Mouse (Mus musculus): Measurements from ENCODE around the gene Gfpt2. TPM values are rescaled to one million over a fixed set of nuclear protein-coding genes. Genes with fewer than 3 reads are reported as not detected.

The Gfpt2 gene
- total RNA-seq, 2 experiments from 2014 or later, result 4.2 to 4.6 TPM

DNA sequence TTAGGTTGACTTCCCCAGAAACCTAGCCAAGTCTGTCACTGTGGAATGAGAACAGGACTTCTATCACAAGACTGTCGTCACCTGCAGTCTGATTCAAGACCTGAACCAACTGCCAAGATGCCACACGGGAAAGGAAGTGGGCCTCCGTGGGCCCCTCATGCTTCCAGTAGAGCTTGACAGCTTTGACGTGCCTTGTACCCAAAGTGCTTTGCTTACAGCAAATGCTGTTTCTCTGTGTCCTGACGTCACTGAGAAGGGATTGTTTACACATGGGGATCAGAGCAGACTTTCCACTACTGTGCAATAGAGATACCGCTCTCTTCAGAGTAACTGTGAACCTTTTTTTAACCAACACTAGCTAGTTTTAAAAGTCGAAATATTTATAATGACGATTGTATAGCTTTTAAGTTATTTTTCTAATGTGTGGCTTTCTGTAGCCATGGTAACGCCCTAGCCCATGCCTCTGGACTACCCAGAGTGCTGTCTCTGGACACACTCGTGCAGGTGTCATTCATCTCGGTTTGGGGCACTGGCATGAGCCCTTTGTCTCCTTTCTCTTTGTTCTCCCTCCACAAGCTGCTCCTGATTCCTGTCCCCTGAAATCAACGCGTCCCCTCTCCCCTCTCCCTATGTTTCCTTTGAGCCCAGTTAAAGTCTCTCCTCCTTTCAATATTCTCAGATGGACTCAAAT, 43.9 kb downstream of the Gfpt2 start:
- DNase-seq (ENCODE audit: low spot score in 2 of 2), result no peak

DNA sequence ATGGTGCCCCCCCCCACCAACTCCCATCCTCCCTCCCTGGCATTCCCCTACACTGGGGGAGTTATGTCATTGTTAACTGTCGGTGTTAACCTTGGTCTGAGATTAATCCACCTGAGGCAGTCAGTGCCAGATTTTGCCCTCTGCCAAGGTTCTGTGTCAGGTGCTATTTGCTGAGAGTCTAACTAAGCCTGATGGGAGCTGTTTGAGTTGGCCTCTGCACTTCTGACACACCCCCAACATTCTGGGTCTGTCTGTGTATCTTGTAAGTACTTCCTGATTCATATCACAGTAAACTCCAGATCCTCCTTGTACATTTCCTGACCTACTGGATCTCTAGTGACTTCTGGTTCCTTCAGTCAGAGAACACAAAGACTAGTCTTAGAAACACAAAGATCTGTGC, 46.7 kb downstream of the Gfpt2 start:
- no peak for DNase-seq (ENCODE audit: low spot score in 2 of 2)

DNA sequence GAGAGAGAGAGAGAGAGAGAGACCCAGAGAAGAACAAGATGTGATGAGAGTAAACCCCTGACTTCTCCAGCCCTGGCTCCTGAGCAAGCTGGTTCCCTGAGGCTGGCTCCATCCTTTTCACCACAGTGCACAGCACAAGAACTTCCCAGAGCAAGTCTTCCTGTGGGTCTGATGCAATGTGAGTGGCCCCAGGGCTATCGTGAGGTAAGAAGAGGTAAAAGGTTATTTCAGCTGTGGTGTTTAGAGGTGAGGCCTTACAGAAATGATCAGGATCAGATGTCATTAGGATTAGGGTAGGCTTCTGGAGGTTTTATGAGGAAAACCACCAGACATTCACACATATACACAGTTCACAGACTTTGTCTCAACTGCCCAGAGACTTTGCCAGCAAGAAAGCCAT, 47.9 kb downstream of the Gfpt2 start:
- DNase-seq (ENCODE audit: low spot score in 2 of 2), result no peak

DNA sequence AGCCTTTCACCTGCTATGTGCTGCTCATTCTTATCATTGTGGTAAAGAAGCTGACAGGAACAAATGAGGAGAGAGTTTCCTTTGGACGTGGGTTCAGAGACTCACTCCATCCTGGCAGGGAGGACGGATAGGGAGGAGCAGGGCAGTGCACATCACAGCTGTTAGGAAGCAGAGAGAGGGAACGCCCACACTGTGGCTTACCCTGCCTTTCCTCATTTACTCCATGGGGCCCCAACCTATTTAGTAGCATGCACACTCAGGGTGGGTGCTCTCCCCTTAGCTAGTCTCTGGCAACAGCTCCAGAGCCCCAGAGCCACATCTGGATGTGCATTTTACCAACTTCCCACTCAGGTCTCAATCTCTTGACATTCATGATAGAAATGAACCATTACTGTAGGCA, 48.7 kb downstream of the Gfpt2 start:
- DNase-seq (ENCODE audit: low spot score in 2 of 2), result no peak

DNA sequence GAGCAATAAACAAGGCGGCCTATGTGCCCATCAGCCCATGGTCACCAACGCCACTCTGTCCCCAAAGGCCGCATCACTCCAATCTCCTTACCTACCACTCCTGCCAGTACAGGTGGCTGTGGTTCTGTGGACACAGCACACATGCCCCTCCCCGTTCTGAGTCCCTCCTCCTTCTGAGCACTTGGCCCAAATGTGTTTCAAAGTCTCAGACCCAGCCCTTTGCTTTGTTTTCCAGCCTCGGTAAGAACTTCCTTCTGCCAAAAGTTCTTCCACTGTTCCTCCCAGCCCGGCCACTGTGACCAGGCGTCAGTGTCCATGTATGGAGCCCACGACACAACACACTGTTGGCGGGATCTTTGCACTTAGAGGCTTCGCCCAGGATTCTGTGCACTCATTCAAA, 50.3 kb downstream of the Gfpt2 start:
- DNase-seq (ENCODE audit: low spot score in 2 of 2), result no peak

DNA sequence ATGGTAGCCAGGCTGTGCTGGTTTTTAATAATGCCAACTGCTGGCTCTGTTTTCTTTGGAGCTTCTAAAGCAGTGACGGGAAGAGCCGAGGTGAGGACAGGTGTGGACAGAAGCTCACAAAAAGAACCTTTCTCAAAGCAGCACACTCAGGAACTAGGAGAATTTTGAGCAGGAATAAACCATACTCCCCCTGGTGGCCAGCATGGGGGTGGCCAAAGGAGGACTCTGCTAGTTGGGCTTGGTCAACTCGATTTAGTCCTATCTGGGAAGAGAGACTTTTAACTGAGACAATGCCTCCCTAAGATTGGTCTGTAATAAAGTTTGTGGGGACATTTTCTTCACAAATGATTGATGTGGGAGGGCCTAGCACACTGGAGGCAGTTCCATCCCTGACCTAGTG, 51.0 kb downstream of the Gfpt2 start:
- peak; percentile 33 to 76 for DNase-seq (ENCODE audit: low spot score in 2 of 2)

DNA sequence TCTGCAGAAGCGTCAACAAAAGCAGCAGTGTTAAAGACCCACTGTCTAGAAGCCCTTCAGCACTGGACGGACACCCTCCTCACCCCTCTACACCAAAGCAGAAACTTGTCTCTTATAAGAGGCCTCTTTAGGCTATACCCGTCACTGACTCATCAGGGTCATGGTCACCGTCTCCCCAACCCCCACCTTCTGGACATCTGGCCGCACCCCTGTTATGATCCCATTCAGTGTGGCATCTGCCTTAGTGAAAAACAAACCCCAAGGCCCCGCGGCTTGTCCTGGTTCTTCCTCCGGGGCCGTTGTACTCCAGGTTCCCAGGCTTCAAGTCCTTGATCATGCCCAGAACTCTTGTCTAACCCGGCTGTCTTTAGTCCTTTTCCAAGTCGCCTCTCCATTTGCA, 52.0 kb downstream of the Gfpt2 start:
- DNase-seq (ENCODE audit: low spot score in 2 of 2), result no peak

DNA sequence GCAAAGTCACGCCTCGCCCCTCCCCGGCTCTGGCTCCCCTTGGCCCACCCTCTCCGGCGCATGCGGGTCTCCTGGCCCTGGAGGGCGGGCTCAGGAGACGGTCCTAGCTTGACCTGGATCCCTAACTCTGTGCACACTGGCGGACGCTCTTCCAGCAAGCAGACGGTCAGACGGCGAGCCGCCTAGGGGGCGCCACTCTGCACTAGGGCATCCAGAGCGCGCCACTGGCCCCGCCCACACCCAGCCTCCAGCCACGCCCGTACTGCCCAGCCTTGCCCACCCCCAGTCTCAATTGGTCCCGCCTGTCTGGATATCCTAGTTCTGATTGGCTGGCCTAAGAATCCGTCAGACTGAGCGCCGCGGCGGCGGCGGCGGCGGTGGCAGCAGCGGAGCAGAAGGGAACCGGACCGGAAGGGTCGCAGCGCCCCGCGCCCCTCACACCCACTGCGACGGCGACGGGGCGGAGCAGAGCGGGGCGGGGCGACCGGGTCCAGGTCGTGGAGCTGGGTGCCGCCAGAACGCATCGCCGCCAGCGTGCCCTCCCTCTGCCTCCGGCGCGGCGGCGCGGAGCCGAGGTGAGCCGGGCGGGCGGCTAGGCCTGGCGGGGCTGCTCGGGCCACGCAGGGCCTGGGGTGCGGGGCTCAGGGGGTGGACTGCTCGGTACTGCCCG, 52.6 kb downstream of the Gfpt2 start, which contains the start of gene Mapk9:
Mapk9 (plus strand) TSS at position 351 of the 670 bp plus-strand sequence.
- DNase-seq (ENCODE audit: low spot score in 2 of 2), result peak; percentile 97 to 99

GRCm38 (mm10) chr11:49847071-49847810, 53.3 kb downstream of the Gfpt2 start:
- peak in 1 of 2 experiments; percentile 21 for DNase-seq (ENCODE audit: low spot score in 2 of 2)

GRCm38 (mm10) chr11:49847811-49848078, 53.8 kb downstream of the Gfpt2 start:
- no peak for DNase-seq (ENCODE audit: low spot score in 2 of 2)

- DNase-seq (ENCODE audit: low spot score in 2 of 2), result no peak
Measured at GRCm38 (mm10) chr11:49848080-49848815, 54.3 kb downstream of the Gfpt2 start.

DNA sequence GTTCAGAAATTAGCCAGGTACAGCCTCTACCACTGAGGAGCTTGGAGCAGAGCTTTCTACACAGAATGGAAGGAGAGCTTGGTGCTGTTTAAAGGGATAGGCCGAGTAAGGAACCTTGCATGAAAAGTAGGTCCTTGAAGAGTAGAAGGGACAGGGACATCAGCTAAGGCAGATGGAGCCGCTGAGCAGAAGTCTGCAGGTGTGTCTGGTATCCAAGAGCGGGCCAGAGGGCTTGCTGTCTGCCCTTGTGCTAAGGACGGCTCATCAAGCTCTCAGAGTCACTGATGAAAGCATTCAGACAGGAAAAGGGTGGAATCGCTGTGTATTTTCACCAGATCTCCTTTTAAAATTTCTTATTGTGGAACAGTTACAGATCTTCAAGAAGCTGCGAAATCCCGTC, 56.4 kb downstream of the Gfpt2 start:
- no peak for DNase-seq (ENCODE audit: low spot score in 2 of 2)

DNA sequence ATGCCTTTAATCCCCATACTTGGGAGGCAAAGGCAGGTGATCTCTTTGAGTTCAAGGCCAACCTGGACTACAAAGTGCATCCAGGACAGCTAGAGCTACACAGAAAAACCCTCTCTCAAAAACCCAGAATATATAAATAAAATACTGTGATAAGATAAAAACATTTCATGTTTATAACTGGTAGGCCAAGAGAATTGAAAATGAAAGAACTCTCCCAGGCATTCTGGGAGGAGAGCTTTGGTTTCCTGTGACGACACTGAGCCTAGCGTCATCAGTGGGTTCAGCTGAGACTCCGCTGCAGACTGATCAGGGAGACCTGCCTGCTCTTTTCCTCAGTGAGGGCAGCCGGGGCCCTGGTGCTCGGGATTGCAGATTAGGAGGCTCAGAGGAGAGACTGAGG, 61.2 kb downstream of the Gfpt2 start:
- DNase-seq (ENCODE audit: low spot score in 2 of 2), result no peak

GRCm38 (mm10) chr11:49861139-49861538, 67.2 kb downstream of the Gfpt2 start:
- DNase-seq (ENCODE audit: low spot score in 2 of 2), result no peak

DNA sequence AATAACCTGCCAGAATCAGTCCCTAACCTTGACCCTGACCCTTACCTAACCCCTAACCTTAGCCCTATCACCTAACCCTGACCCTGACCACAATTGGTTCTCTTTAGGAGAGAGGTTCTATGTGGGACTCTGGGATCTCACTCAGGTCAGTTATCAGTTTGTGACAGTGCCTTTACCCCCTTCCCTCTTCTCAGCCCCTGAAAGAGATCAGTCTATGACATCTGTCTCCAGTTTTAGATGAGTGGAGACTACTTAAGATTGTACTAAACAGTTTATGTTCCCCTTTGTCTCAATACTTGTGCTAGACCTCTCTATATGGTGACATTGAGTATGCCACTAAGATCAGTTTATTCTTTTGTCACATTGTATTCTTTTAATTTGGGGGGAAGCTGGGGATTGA, 69.9 kb downstream of the Gfpt2 start:
- DNase-seq (ENCODE audit: low spot score in 2 of 2), result no peak

DNA sequence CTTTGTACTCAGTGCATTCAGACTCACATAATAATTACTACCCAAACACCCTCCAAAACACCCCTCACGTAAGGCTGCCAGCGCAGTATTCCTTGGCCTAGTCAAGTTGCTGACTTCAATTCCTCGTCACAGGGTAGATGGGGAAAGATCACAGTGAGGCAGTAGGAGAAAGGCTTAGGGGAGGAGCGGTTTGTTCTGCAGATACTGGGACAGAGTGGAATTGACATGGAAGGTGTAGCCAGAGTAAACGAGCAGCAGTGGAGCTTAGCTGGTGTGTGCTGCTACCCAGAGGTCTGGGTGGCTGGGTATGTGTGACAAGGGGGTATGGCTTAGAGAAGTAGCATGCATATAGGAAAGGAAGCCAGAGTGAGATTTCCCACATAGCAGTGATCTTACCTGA, 73.3 kb downstream of the Gfpt2 start:
- DNase-seq (ENCODE audit: low spot score in 2 of 2), result no peak

GRCm38 (mm10) chr11:49869762-49870161, 75.8 kb downstream of the Gfpt2 start:
- peak in 1 of 2 experiments; percentile 47 for DNase-seq (ENCODE audit: low spot score in 2 of 2)

GRCm38 (mm10) chr11:49871914-49872313, 77.9 kb downstream of the Gfpt2 start:
- peak in 1 of 2 experiments; percentile 59 for DNase-seq (ENCODE audit: low spot score in 2 of 2)

GRCm38 (mm10) chr11:49872779-49873178, 78.8 kb downstream of the Gfpt2 start:
- no peak for DNase-seq (ENCODE audit: low spot score in 2 of 2)

DNA sequence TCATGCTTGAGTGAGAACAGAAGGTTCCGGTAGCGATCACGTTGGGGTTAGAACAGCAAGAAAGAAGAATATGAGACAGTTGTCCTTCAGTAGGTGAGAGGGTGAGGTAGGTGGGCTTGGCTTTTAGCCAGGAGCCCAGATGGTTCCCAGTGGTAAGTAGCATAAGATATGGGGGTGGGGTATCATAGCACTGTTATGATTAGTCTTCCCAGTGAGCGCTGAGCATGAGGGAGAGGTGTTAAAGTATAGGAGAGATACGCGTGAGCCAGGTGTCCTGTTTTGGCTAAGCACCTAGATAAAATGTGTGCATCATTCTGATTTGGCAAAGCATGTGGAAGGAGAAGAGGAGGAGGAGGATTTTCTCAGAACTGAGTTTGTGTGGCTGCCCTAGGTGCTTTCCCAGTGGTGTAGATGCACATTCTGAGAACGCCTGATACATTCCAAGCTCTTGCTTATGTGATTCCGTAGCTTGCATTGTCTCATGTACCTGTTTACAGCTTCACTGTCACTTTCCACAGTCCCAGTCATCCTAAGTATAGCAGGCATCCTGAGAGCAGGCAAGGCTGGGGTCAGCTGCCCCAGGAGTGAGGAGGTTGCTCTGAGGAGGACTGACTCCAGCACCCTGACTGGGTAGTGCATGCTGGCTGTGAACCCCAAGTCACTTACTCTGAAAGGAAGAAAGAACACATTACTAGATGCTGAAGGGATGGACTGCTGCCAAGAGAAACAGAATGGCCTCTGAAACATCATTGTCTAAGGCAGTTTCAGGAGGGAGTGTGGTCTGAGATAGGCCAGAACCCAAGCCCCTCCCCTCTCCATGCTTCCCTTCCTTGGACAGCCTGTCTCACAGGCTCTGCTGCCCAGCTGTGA, 83.2 kb downstream of the Gfpt2 start:
- DNase-seq (ENCODE audit: low spot score in 2 of 2), result peak in 1 of 2 experiments; percentile 43
